Mouse (Mus musculus) liver, adult 2 months (tissue): Measurements from ENCODE around the gene Pde4d.

ENCODE experiments used
- CTCF ChIP-seq: fragments of 200-500 bp; IDR thresholded peaks from 2 replicates; pipeline ENCODE4 v1.5.1; 2011; ENCODE audit warnings: low read depth, low read length, control low read depth
- POLR2A ChIP-seq: fragments of 200-500 bp; IDR thresholded peaks from 2 replicates; pipeline ENCODE4 v1.6.1; 2011; ENCODE audit warnings: low read length, control low read depth; ENCODE audit not compliant: insufficient read depth; ENCODE audit errors: extremely low read depth

DNA sequence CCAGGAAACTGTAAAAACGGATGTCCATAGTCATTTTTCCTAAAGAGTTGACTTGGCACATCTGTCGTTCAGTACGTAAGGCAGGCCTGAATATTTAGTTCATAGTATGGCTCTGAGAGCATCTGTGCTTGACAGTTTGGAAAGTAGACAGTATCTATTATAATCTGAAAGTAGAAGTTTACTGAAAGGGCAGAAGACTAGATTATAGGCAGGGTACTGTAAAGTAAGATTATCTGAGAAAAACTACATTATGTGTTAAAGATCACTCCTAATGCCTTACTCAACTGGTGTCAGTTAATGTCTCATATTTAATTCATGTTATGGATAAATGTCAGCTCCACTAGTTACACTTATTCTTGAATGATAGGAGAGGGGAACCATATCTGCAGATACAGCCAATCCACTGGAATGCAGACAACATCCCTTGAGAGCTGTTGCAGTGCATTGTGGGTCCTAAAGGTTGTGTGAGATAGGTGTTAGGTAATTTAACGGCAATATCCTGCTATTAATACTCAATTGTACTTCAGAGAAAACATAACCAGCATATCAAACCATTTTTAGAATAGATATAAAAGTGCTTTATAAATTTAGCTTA is 1232.0 kb downstream of the Pde4d start:
- TF ChIP-seq CTCF (no peak), POLR2A (no peak)
